Mouse (Mus musculus): Measurements from ENCODE around the gene Rab37.

GRCm38 (mm10) chr11:115066768-115067167 lies 24.5 kb upstream of the Rab37 start:
- no peak for TF ChIP-seq POLR2A (IDR thresholded peaks at IDR 0.05; ENCODE audit: insufficient read length, low read depth)
- no peak for TF ChIP-seq MAX (IDR thresholded peaks at IDR 0.05; ENCODE audit: low read depth)
- TF ChIP-seq TCF12 (IDR thresholded peaks at IDR 0.05; ENCODE audit: insufficient read depth, poor library complexity, severe bottlenecking): no peak
- no peak for TF ChIP-seq POLR2AphosphoS2 (IDR thresholded peaks at IDR 0.05; ENCODE audit: insufficient read length, low read depth)

Measured in myocyte (in vitro differentiated cells).